Mouse (Mus musculus) CH12.LX (cell line): ENCODE results near the gene Phf20.

ENCODE experiments used
- CHD2 ChIP-seq: IDR thresholded peaks from 2 replicates; pipeline ENCODE4 v1.6.1; 2011; ENCODE audit warnings: low read length, improper control_type of control experiment
- CTCF ChIP-seq, 2 experiments: IDR thresholded peaks in 1 of 2; conservative IDR thresholded peaks in 1 of 2; 2 replicates each; pipeline ENCODE4 v1.5.1; 2011 to 2012; ENCODE audit warnings: low read depth in 2 of 2, low read length in 2 of 2, improper control_type of control experiment in 1 of 2, inconsistent platforms in 1 of 2, mild to moderate bottlenecking in 1 of 2, moderate library complexity in 1 of 2
- EP300 ChIP-seq: IDR thresholded peaks from 2 replicates; pipeline ENCODE4 v1.6.1; 2011; ENCODE audit warnings: low read length, improper control_type of control experiment
- NRF1 ChIP-seq: IDR thresholded peaks from 2 replicates; pipeline ENCODE4 v1.6.1; 2014; ENCODE audit warnings: low read depth, mild to moderate bottlenecking, inconsistent platforms, low read length, improper control_type of control experiment, moderate library complexity

- no peak for TF ChIP-seq NRF1
- no peak for TF ChIP-seq CTCF (conservative IDR thresholded peaks at IDR 0.05 in 1 of 2, IDR thresholded peaks at IDR 0.05 in 1 of 2; ENCODE audit: low read depth in 2 of 2, low read length in 2 of 2)
- TF ChIP-seq CHD2, result no peak
- TF ChIP-seq EP300, result no peak
These were observed 21.5 kb downstream of the Phf20 start for GRCm38 (mm10) chr2:156217786-156218185.
